Mouse (Mus musculus) layer of hippocampus, adult 11-12 months (tissue): ENCODE measurements at regions not wholly inside any gene's neighbourhood (a gene's known extent, or its start where the extent isn't known, plus 50 kb on each side); places are given as distances from the start of the nearest gene placed in this dataset.
A peak's percentile ranks its signal among the peaks of the same experiment; 100 is the strongest.

Experiments used
- DNase-seq: peaks from one replicate; pipeline ENCODE4 v3.0.0; 2022; ENCODE audit warnings: low spot score

GRCm38 (mm10) chr1:55807028-55807427 is 401.3 kb downstream of the Plcl1 start:
- DNase-seq = no peak

- DNase-seq = no peak
Measured at GRCm38 (mm10) chr1:55808724-55809519, 403.2 kb downstream of the Plcl1 start.

DNA sequence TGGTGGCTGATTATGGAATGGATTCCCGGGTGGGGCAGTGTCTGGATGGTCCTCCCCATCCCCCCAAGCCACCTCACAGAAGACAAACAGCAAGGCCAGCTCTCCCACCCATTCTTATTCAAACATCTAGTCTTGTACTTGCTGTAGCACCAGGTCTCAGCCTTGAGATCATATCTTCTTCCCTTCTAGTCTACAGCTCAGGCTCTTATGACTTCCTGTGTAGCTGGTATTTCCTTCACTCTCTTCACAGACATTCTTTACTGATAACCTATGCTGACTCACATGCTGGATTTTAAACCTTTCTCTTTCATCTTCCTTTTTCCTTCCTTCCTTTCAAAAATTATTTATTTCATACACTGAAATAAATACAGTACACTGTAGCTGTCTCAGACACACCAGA is 406.8 kb downstream of the Plcl1 start:
- DNase-seq = no peak

DNA sequence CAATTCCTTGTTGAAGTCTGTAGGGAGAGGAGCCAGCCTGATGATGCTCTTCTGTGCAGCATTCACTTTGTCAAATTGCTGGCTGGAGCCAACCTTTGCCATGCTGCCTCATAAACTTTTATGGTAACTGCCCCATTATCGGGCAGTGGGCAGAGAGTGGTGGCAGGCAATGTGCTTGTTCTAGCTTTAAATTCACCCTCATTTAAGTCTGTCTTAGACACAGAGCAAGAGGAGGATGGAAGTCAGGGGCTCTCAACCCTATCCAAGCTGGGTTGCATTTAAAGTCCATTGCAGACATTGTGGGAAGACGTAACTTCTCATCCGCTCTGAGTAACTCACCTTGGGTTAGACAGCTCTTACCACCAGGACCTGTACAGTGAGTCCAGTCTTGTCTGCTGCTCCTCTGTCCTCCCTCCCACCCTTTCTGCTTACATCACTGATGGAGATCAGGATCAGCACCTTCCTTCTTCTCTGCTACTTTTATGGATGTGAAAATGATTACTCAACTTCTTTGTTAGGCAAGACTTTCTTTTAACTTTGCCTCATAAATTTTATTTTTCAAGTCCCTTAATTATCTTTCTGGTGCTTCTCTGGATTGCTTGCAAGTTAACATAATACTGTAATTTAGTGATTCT is 415.3 kb downstream of the Plcl1 start:
- DNase-seq = no peak

GRCm38 (mm10) chr1:55822599-55822998 is 416.9 kb downstream of the Plcl1 start:
- no peak for DNase-seq

GRCm38 (mm10) chr1:55827191-55827590 is 421.5 kb downstream of the Plcl1 start:
- DNase-seq = no peak

- DNase-seq = no peak
Measured at GRCm38 (mm10) chr1:55835281-55835680, 429.6 kb downstream of the Plcl1 start.

DNA sequence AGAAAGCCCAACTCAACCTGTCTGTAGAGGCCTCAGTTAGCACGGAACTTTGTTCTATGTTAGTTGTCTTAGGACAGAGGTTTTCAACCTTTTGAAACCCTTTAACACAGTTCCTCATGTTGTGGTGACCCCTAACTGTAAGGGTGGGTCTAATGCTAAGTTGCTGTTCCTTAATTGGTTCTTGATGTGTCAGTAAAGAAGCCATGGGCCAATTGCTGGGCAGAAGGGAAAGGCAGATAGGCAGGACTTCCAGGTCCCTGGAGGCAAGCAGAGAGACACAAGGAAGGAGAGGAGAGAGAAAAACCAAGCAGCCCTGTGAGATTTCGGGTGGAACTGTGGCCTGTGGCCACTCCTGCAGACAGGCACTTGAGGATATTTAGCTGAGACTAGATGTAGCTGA is 431.0 kb downstream of the Plcl1 start:
- no peak for DNase-seq

DNA sequence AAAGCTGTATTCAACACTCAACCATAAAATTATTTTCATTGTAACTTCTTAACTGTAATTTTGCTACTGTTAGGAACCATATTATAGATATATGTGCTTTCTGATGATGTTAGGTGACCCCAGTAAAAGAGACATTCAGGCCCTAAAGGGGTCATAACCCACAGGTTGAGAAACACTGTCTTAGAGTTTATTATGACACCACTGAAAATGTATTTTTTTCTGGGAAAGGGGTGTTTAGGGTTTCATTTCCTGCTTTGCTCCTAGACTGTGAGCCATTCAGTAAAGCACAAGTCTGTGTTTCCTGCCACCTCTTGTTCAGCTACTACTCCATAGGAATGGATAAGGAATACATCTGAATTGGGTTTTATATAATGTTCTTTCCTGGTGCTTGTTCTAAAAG is 431.6 kb downstream of the Plcl1 start:
- no peak for DNase-seq

DNA sequence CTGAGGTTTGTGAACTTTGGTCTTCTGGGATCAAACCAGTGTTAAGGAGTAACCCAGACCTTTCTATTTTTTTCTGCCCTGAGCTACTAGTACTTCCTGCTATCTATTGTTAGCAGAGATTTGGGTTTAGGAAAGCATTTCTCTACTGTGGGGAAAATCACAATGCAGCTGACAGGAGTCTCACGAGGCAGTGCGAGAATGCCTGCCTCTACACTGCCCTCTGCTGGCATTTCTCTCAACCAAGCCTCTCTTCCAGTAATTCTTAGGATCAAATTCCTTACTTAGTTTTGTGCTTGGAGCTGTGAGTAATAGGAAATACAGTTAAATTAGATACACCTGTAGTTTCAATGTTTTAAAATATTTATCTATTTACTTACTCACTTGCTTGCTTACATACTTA is 432.4 kb downstream of the Plcl1 start:
- DNase-seq = peak; percentile 85

DNA sequence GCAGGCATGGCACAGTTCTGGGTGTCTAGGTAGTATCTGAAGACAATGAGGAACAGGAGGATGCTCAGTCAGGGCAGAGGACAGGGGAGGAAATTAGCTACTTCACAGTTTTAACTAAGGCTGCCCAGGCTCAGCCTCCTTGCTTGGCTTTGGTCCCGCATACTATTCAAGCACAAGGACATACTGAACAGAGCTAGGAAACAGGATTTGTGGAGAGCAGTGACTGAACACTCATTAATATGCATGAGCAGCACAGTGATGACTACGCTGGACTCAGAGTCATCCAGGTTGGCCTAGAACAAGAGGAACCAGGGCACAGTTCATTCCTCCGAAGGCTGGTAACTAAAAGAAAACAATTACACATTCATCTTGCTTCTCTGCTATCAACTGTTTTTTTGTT is 443.1 kb downstream of the Plcl1 start:
- DNase-seq = no peak

GRCm38 (mm10) chr1:55852354-55852753 is 446.6 kb downstream of the Plcl1 start:
- DNase-seq = no peak

GRCm38 (mm10) chr1:55859113-55859512 is 453.4 kb downstream of the Plcl1 start:
- no peak for DNase-seq

DNA sequence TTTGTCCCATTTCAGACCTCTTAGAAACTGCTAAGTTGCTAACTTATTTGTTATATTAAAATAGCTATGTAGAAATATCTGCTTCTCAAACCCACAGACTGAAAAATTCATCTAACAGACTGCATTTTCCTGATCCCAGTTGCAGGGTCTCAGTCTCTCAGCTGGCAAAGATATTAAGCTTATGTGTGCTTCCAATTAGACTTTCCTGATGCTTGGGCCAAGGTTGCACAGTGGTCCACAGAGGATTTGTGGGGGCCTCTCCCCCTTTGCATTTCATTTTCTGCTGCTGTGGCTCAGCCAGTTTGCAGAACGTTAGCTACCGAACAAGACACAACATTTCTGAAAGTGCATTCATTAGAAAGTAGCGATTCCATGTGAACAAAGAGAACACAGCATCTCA is 457.4 kb downstream of the Plcl1 start:
- no peak for DNase-seq

- DNase-seq = no peak
Measured at GRCm38 (mm10) chr1:55865274-55865673, 459.6 kb downstream of the Plcl1 start.

DNA sequence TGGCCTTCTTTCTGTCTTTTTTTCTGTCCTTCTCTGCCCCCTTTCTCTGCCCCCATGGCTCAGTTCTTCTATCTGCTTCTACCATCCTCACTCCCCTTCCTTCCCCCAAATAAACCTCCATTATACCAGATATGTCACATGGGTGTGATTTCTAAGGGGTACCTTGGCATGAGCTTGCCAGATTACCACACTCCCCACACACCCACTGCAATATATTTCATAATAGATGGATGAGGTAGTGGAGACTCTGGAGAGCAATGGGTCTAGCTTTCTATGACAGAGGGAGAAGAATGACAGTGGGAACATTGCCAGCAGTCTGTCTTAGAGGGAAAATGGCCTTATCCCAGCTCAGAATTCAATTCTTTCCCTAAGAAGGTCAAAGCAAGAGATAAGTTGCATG is 461.0 kb downstream of the Plcl1 start:
- DNase-seq = no peak

DNA sequence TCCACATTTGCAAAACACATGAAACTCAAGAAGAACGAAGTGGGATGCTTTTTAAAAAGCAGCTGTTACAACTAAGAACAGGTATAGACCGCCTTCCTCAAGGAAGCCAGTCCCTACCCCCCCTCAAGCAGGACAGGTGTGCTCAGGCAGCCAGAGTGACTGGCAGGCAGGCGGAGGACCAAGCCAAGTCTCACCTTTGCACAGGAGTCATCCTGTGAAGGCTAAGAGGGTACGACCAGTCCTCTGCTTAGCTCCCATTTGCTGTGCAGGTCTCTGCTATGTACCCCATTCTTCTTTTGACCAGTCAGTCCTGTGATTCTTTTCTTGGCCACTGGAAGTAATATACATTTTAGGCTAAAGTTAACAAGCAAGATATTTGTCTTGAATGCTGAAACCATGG is 467.9 kb downstream of the Plcl1 start:
- DNase-seq = no peak

GRCm38 (mm10) chr1:55874143-55874867 is 468.6 kb downstream of the Plcl1 start:
- DNase-seq = peak; percentile 81

DNA sequence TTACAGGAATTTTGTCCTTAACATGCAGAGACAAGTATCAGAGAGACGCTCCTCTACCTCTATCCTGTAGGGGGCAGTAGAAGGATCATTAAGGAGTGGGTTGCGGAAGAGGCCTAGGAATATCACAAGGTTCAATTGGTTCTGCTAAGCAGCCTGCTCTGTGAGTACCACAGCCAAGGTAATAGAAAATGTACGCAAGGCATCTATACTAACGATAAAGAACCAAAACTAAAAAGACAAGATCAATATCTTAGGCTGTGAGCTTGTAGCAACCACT is 469.1 kb downstream of the Plcl1 start:
- no peak for DNase-seq

DNA sequence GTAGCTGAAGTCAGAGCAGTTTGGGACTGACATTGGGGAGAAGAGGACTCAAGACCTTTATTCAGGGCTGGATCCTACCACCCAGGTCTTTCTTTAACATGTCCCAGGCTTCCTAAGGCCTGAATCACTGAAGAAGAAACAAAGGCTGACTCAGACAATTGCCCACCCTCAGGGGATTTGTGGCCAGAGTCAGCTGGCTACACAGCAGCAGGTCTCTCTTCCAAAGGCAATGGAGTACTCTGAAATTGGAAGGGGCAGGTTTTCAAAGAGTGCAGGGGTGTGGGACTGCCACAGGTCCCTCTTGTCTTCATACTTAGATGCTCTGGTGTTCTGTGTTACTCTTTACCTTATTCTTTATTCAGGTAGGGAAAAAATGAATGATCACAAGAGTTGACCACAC is 478.9 kb downstream of the Plcl1 start:
- DNase-seq = no peak

DNA sequence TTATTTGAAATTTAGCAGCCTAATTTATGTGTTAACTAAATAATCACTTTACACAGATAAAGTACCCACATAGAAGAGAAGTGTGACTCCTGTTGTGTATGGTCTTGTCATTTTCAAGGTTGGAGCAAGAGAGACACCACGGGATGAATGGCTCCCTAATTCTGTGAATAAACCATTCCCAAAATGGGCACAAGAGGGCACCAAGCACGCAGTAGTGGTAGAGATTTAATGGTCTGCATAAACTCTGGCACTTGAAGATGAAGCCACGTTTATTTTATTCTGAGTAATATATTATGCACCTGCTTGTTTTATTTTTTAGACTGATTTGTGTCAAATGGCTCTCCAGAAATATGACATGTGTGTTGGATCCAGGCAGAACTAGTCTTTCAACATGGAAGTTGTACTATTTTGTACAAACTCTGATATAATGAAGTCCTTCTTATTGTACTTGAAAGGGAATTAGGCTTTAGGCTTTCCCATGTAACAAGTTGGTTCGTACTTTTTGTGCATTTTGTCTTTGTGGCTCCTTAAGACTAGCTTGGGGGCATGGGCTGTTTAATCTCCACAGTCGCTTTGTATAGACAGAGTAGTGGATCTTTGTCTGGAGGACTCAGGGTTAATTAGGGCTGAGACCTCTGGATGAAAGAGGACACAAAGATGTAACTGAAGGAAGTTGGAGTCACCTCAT is 480.8 kb downstream of the Plcl1 start:
- DNase-seq = peak; percentile 79

- DNase-seq = no peak
Measured at GRCm38 (mm10) chr1:55887386-55887785, 481.7 kb downstream of the Plcl1 start.
